Mouse (Mus musculus) hindbrain, embryonic 13.5 days (tissue): ENCODE data around the gene Slc35g3. TPM values are rescaled to one million over a fixed set of nuclear protein-coding genes. Genes with fewer than 3 reads are reported as not detected.

Experiments
- ATAC-seq: fragments of 200-750 bp; cut with Nextera tagmentation; 2 replicates; pipeline ENCODE4 v1.8.0; 2017; ENCODE audit warnings: moderate TSS enrichment; ENCODE audit not compliant: low FRiP score
- H3K27ac ChIP-seq: fragments of 300-500 bp; sonication (generic); 2 replicates; pipeline ENCODE4 v1.5.1; 2015; ENCODE audit warnings: inconsistent platforms, mild to moderate bottlenecking, moderate library complexity
- H3K27me3 ChIP-seq: fragments of 300-500 bp; sonication (generic); 2 replicates; pipeline ENCODE4 v1.6.1; 2015; ENCODE audit warnings: mild to moderate bottlenecking, inconsistent platforms
- H3K36me3 ChIP-seq: fragments of 300-500 bp; sonication (generic); 2 replicates; pipeline ENCODE4 v1.6.1; 2015; ENCODE audit warnings: mild to moderate bottlenecking, inconsistent platforms
- H3K4me1 ChIP-seq: fragments of 300-500 bp; sonication (generic); replicated peaks from 2 replicates; pipeline ENCODE4 v1.6.1; 2015; ENCODE audit warnings: inconsistent platforms
- H3K4me2 ChIP-seq: fragments of 300-500 bp; sonication (generic); 2 replicates; pipeline ENCODE4 v1.6.1; 2015; ENCODE audit warnings: inconsistent platforms, mild to moderate bottlenecking, moderate library complexity
- H3K4me3 ChIP-seq: fragments of 300-500 bp; sonication (generic); 2 replicates; pipeline ENCODE4 v1.5.1; 2015; ENCODE audit warnings: mild to moderate bottlenecking, inconsistent platforms
- H3K9ac ChIP-seq: fragments of 300-500 bp; sonication (generic); 2 replicates; pipeline ENCODE4 v1.6.1; 2015; ENCODE audit warnings: mild to moderate bottlenecking, inconsistent platforms
- H3K9me3 ChIP-seq: fragments of 300-500 bp; sonication (generic); 2 replicates; pipeline ENCODE4 v1.6.1; 2016; ENCODE audit warnings: inconsistent platforms
- WGBS: fragments of 180-500 bp; shearing (Covaris S2); methylation state at CpG from one replicate; pipeline ENCODE4 v1.1.7; 2015; 5-methylcytosine and 5-hydroxymethylcytosine counted together
- polyA plus RNA-seq: library from polyadenylated mRNA; unstranded; fragments of >200 nt; fragmentation: Nextera tagmentation; extraction: Ambion mirVana; gene quantifications from 2 replicates; pipeline ENCODE4 v1.2.1, GENCODE M21; 2015

Slc35g3 gene
- polyA plus RNA-seq = 0.35 and 0.87 TPM in 2 replicates

DNA sequence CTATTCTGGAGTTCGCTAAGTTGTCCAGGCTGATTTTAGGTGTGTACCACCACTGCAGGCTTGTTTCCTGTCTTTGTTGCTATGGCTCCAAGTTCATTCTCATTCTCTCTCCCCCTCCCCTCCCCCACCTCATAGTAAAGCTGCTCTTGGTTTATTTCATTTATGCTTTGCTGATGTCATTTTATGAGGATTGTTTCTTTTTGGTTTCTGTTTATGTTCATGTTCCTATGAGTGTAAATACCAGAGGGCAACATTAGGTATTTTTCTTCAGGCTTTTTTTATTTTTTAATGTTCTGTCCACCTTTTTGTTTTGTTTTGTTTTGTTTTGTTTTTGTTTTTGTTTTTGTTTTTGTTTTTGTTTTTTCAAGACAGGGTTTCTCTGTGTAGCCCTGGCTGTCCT is at the start of gene Slc35g3:
Slc35g3 (minus strand) TSS at position 101 of the 400 bp plus-strand sequence.
- 72% methylated on average over 1 of the region's 1 CpGs for WGBS
- Histone ChIP-seq H3K4me3 (no peak within 1 kb of the TSS), H3K27ac (peak within 1 kb of the TSS; percentile 99), H3K9me3 (no peaks in the 10 kb centered on the region), H3K9ac (no peak within 1 kb of the TSS), H3K4me2 (no peak within 1 kb of the TSS), H3K4me1 (peaks cover 39% of the 10 kb centered on the region), H3K27me3 (no peaks in the 10 kb centered on the region), H3K36me3 (no peaks in the 10 kb centered on the region)
- no peak for ATAC-seq

DNA sequence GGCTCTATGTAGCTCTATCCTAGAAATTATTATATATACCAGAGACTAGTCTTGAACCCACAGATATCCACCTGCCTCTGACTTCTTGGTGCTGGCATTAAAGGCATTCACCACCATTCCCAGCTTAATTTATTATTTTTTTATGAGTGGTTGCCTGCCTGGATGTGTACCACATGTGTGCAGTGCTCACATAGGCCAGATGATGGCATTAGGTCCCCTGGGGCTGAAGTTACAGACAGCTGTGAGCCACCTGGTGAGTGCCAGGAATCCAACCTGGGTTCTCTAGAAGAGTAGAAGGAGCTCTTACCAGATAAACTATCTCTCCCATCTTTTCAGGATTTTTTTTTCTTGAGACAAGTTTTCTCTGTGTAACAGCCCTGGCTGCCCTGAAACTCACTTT is 48.5 kb upstream of the Slc35g3 start:
- no peak for ATAC-seq
- peaks cover 3% of the 10 kb centered on the region; the same call in 1 of the 2 replicates for H3K4me1 ChIP-seq
- no peak overlapping the region for H3K4me3 ChIP-seq
- H3K4me2 ChIP-seq = no peak overlapping the region
- no peaks in the 10 kb centered on the region for H3K36me3 ChIP-seq
- H3K9me3 ChIP-seq = 0 out of 2 replicates have a peak, but pooled peaks cover 3% of the 10 kb centered on the region
- peaks cover 31% of the 10 kb centered on the region for H3K27me3 ChIP-seq
- no peak overlapping the region for H3K9ac ChIP-seq
- H3K27ac ChIP-seq = no peak overlapping the region

GRCm38 (mm10) chr11:69807641-69808040 is 45.9 kb upstream of the Slc35g3 start:
- ATAC-seq = no peak
- peaks cover 42% of the 10 kb centered on the region for H3K27me3 ChIP-seq
- WGBS = 89% methylated on average over 2 of the region's 2 CpGs
- 0 out of 2 replicates have a peak, but pooled peaks cover 3% of the 10 kb centered on the region for H3K9me3 ChIP-seq
- H3K36me3 ChIP-seq = no peaks in the 10 kb centered on the region
- H3K27ac ChIP-seq = no peak overlapping the region
- H3K4me1 ChIP-seq = peaks cover 29% of the 10 kb centered on the region
- H3K4me3 ChIP-seq = no peak overlapping the region
- no peak overlapping the region for H3K9ac ChIP-seq
- H3K4me2 ChIP-seq = no peak overlapping the region

- Histone ChIP-seq H3K9ac (no peak overlapping the region), H3K9me3 (0 out of 2 replicates have a peak, but pooled peaks cover 3% of the 10 kb centered on the region), H3K4me2 (no peak overlapping the region), H3K36me3 (no peaks in the 10 kb centered on the region), H3K27ac (no peak overlapping the region), H3K4me1 (peaks cover 41% of the 10 kb centered on the region), H3K27me3 (peaks cover 51% of the 10 kb centered on the region), H3K4me3 (no peak overlapping the region)
- 84% methylated on average over 4 of the region's 4 CpGs for WGBS
- ATAC-seq = no peak
Measured at GRCm38 (mm10) chr11:69806378-69806777, 44.6 kb upstream of the Slc35g3 start.

GRCm38 (mm10) chr11:69804972-69805909 is 43.5 kb upstream of the Slc35g3 start, which contains the start of gene Tmem102:
Gene Tmem102 (minus strand): TSS chr11:69805624.
- Histone ChIP-seq H3K4me1 (peaks cover 51% of the 10 kb centered on the region), H3K9ac (no peak within 1 kb of the TSS; the same call in 1 of the 2 replicates), H3K36me3 (no peaks in the 10 kb centered on the region), H3K4me2 (peak within 1 kb of the TSS; percentile 94), H3K9me3 (0 out of 2 replicates have a peak, but pooled peaks cover 3% of the 10 kb centered on the region), H3K27ac (no peak within 1 kb of the TSS), H3K27me3 (peaks cover 51% of the 10 kb centered on the region), H3K4me3 (peak within 1 kb of the TSS; percentile 10; the same call in 1 of the 2 replicates)
- WGBS = 5% methylated on average over 29 of the region's 29 CpGs
- ATAC-seq = no peak

- WGBS = 5% methylated on average over 12 of the region's 12 CpGs
- no peak for ATAC-seq
- 0 out of 2 replicates have a peak, but pooled peaks cover 3% of the 10 kb centered on the region for H3K9me3 ChIP-seq
- H3K27me3 ChIP-seq = peaks cover 51% of the 10 kb centered on the region
- peaks cover 57% of the 10 kb centered on the region for H3K4me1 ChIP-seq
- no peak overlapping the region for H3K27ac ChIP-seq
- H3K4me2 ChIP-seq = peak overlapping the region; percentile 94
- no peak overlapping the region; the same call in 1 of the 2 replicates for H3K9ac ChIP-seq
- H3K4me3 ChIP-seq = 0 out of 2 replicates have a peak overlapping the region, but pooled peaks have one; percentile 10
- no peaks in the 10 kb centered on the region for H3K36me3 ChIP-seq
Measured at GRCm38 (mm10) chr11:69804652-69804940, 42.8 kb upstream of the Slc35g3 start.

- 2% methylated on average over 60 of the region's 60 CpGs for WGBS
- peaks cover 63% of the 10 kb centered on the region for H3K4me1 ChIP-seq
Measured at GRCm38 (mm10) chr11:69803786-69804651, 42.3 kb upstream of the Slc35g3 start.

DNA sequence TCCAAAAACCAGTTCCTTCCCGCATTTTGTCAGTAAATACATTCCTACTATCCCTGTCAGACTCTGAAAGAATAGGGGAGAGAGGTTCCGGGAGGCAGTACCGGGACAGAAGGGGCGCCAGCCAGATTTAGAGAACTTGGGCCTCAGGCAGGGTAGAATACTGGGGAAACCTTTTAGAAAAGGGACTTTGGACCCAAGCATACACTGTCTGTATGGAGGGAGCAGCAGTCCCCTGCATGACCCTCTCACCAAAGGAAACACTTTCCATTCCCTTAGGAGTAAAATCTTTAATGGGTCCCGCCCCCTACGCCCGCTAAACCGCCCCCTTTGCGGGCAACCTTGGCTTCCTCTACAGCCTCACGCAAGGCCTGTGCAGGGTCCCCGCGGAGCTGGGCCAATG is 41.6 kb upstream of the Slc35g3 start:
- peak overlapping the region; percentile 89 for H3K9ac ChIP-seq
- peaks cover 46% of the 10 kb centered on the region for H3K27me3 ChIP-seq
- no peak for ATAC-seq
- 0 out of 2 replicates have a peak, but pooled peaks cover 3% of the 10 kb centered on the region for H3K9me3 ChIP-seq
- peak overlapping the region; percentile 52 for H3K4me3 ChIP-seq
- H3K4me1 ChIP-seq = peaks cover 70% of the 10 kb centered on the region
- H3K36me3 ChIP-seq = no peaks in the 10 kb centered on the region
- WGBS = 2% methylated on average over 12 of the region's 12 CpGs
- peak overlapping the region; percentile 94 for H3K4me2 ChIP-seq
- H3K27ac ChIP-seq = peak overlapping the region; percentile 81

More at GRCm38 (mm10) chr11:69803786-69804651, 42.3 kb upstream of the Slc35g3 start:
- Histone ChIP-seq H3K27ac (peak overlapping the region; percentile 81), H3K9me3 (0 out of 2 replicates have a peak, but pooled peaks cover 3% of the 10 kb centered on the region), H3K9ac (peak overlapping the region; percentile 89), H3K4me3 (peak overlapping the region; percentile 52), H3K4me2 (peak overlapping the region; percentile 94), H3K27me3 (peaks cover 47% of the 10 kb centered on the region), H3K36me3 (no peaks in the 10 kb centered on the region)
- peak; percentile 15; the same call in 1 of the 2 replicates for ATAC-seq

DNA sequence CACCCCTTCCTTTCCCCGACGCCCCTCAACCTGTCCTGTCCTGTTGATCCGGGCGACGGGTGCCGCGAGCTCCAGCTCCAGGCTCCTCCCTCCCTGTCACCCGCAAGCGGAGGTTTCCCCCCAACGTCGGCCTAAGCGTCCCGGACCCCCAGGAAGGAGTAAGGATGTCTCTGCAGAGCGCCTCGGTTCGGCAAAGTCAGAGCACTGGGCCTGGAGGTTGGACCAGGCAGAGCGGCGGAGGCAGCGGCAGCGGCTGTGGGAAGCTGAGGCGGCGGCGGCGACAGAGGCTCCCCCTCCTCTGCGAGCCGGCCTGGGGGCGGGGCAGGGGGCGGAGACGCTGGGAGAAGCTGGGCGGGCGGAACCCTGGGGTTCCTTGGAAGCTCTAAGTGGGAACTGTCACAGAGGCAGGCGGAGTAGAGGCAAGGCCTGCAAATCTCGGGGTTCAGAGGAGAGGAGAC is 40.9 kb upstream of the Slc35g3 start:
- no peak for ATAC-seq
- WGBS = under 1% methylated on average over 33 of the region's 33 CpGs
- peak overlapping the region; percentile 52 for H3K4me3 ChIP-seq
- peaks cover 73% of the 10 kb centered on the region for H3K4me1 ChIP-seq
- 0 out of 2 replicates have a peak, but pooled peaks cover 3% of the 10 kb centered on the region for H3K9me3 ChIP-seq
- H3K27ac ChIP-seq = peak overlapping the region; percentile 81
- H3K27me3 ChIP-seq = peaks cover 52% of the 10 kb centered on the region
- peak overlapping the region; percentile 89 for H3K9ac ChIP-seq
- peaks cover under 1% of the 10 kb centered on the region for H3K36me3 ChIP-seq
- H3K4me2 ChIP-seq = peak overlapping the region; percentile 94

- Histone ChIP-seq H3K4me1 (peaks cover 73% of the 10 kb centered on the region), H3K9me3 (0 out of 2 replicates have a peak, but pooled peaks cover 1% of the 10 kb centered on the region), H3K36me3 (peaks cover 4% of the 10 kb centered on the region), H3K4me2 (peak within 1 kb of the TSS; percentile 94), H3K4me3 (peak within 1 kb of the TSS; percentile 52), H3K9ac (peak within 1 kb of the TSS; percentile 89), H3K27ac (peak within 1 kb of the TSS; percentile 95), H3K27me3 (peaks cover 52% of the 10 kb centered on the region)
- WGBS = 2% methylated on average over 33 of the region's 33 CpGs
- no peak for ATAC-seq
Measured at GRCm38 (mm10) chr11:69801379-69801977, 39.7 kb upstream of the Slc35g3 start, which contains the start of gene Fgf11. Gene Fgf11 (minus strand): TSS chr11:69801857.
